Mouse (Mus musculus) kidney, adult 18-20 months (tissue): ENCODE results near the gene Prkce.
"Not testable (repeated sequence)": the region's sequence is repeated elsewhere in the genome, so short reads cannot be mapped to it uniquely, and the experiment has no call there.

Experiments
- DNase-seq: peaks from one replicate; pipeline ENCODE4 v3.0.0; 2021

Gene Prkce

GRCm38 (mm10) chr17:86460645-86461430 lies 293.3 kb downstream of the Prkce start:
- DNase-seq, result no peak

DNA sequence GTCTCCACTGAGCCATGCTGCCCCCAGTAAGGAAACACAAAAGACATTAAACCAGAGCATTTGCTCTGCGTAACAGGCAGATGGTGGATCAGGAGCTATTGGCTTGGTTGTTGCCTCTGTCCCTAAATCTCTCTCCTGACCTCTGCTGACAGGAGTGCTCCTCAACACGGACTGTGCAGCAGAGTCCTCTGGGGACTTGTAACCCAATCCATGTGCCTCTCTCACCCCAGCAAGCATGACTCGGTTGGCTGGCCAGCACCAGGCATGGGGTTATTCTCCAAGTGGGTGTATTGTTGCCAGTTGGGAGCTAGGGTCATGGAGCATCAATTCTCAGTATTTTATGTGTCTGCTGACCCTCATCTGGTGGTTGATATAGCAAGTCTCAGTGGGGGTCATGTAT lies 295.8 kb downstream of the Prkce start:
- DNase-seq, result no peak

DNA sequence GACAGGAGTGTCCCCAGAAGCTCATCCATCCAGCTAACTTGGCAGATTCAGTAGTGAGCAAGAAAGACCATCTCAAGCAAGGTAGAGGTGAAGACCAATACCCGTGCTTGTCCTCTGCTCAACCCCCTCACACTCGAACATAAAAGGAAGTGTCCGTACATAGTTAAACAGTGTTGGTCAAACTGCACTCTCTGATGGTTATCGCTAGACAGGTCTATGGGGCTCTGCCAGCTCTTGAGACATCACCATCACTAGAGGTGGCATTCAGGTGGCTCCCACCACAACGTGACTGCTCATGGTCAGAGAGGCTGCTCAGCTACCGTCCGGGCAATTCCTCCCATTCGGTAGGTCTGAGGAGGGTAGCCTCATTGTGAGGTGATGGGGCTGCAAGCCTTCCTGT lies 296.6 kb downstream of the Prkce start:
- peak; percentile 13 for DNase-seq

GRCm38 (mm10) chr17:86464689-86465363 lies 297.2 kb downstream of the Prkce start:
- DNase-seq, result peak; percentile 44

- peak; percentile 40 for DNase-seq
Observed at GRCm38 (mm10) chr17:86465865-86466264, 298.3 kb downstream of the Prkce start.

- DNase-seq, result no peak
Observed at GRCm38 (mm10) chr17:86466412-86466811, 298.8 kb downstream of the Prkce start.

- DNase-seq, result no peak
Observed at GRCm38 (mm10) chr17:86466871-86467270, 299.3 kb downstream of the Prkce start.

DNA sequence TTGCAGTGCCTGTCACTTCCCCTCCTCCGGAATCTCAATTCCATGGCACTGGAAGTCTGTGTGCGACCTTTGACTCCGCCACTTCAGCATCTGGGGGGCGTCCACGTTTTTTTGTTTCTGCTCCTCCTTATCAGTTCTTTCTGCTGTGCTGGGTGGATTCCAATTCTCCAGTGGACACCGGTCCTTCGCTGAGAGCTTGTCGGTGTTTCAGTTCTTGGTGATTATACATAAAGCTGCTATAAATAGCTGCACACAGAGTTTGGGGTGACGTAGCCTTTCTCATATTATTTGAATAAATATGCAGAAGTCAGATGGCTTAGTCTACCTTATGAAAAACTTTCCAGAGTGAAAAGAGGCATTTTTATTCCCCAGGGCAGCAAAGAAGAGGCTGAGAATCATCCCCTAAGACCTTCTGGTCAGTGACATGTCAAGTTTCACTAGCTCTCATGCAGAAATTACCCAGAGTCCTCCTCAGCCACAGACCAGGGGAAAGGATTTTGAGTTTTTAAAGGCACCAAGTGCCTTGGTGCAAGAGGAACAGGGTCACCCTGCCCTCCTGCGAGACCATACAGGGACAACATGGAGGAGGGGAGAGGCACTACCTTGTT lies 299.8 kb downstream of the Prkce start:
- DNase-seq, result no peak

- no peak for DNase-seq
Observed at GRCm38 (mm10) chr17:86467967-86468366, 300.4 kb downstream of the Prkce start.

- DNase-seq, result no peak
Observed at GRCm38 (mm10) chr17:86470160-86470559, 302.6 kb downstream of the Prkce start.

GRCm38 (mm10) chr17:86471684-86472083 lies 304.1 kb downstream of the Prkce start:
- peak; percentile 82 for DNase-seq

GRCm38 (mm10) chr17:86476674-86477073 lies 309.1 kb downstream of the Prkce start:
- DNase-seq, result no peak

DNA sequence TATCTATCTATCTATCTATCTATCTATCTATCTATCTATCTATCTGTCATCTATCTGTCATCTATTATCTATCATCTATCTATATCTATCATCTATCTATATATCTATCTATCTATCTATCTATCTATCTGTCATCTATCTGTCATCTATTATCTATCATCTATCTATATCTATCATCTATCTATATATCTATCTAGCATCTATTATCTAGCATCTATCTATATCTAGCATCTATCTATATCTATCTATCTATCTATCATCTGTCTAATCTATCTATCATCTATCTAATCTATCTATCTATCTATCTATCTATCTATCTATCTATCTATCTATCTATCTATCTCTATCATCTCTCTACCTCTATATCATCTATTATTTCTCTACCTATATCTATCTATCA lies 309.8 kb downstream of the Prkce start:
- DNase-seq, result not testable (repeated sequence)

DNA sequence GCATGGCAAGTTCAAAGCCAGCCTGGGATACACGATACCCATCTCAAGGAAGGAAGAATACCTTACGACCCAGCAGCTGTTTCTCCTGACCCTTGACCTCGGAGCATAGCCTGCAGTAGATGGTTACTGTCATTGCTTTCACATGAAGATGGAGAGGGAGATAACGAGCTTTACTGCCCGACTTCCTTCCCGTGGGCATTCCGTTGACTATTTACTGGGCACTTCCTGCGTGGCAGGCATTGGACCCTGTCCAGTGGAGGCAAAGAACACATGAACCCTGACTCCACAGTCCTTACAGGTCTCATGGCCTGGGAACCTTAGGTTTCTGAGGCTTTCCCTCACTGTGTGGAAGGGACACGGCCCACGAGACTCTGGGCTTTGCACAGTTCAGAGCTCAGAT lies 311.8 kb downstream of the Prkce start:
- no peak for DNase-seq

- DNase-seq, result no peak
Observed at GRCm38 (mm10) chr17:86482675-86483074, 315.1 kb downstream of the Prkce start.

DNA sequence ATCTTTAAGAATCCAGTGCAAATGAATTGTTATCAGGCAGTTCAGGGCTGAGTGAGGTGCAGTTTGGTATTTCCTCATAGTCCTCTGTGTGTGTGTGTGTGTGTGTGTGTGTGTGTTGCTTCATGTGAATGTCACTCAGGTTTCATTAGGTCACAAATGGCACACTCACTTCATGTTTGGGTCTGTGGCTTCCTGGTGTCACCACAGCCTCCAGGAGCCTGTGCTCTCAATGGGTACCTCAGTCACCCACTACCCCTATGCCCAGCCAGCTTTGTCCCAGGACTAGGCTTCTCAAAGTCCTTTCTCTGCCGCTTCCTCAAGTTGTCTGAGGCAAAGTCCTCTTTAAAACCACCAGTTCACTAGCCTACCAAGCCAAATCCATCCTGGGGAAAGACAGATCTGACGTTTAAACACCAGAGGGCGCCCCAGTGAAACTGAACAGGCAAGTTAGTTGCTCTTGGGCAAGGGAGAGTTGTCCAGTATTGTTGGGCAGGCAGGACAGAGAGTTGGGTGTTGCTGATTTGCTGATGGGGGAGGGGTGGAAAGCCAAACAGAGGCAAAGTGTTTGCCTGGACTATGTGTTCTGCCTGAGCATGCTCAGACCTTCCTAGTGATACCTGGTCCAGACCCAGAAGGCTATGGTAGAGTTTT lies 316.6 kb downstream of the Prkce start:
- DNase-seq, result peak; percentile 84

DNA sequence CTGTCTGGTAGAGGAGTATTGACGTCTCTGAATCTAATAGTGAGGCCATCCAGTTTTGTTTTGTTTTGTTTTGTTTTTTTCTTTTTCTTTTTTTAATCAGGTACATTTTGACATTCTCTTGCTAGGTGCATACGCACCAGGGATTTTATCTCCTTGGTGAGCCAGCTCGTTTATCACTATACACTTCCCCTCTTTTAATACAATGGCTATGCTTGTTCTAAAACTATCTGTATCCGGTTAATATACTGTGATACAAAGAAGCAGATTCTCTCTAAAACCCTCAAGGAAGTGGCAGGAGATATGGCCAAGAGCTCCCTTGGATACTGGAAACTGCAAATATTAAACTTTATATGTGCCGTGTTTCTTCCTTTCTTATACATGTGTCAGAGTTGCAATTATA lies 319.1 kb downstream of the Prkce start:
- DNase-seq, result no peak

DNA sequence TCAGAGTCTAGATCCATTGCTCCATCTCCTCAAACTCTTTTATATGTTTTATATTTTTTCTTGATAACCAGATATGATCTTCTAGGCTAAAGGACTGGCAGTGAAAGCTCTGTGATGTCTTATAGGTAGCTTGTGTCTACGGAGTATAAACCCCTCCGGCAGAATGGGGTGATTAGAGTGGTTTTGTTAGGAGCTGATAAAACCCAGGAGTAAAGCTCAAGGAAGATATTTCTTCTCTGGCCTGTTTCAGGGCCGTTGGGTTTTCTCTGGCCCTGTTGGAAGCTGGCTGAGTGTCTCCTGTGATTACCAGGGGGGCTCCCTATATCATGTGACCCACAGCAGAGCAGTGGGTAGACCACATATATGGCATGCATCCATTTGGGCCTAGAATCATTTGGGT lies 319.9 kb downstream of the Prkce start:
- no peak for DNase-seq

DNA sequence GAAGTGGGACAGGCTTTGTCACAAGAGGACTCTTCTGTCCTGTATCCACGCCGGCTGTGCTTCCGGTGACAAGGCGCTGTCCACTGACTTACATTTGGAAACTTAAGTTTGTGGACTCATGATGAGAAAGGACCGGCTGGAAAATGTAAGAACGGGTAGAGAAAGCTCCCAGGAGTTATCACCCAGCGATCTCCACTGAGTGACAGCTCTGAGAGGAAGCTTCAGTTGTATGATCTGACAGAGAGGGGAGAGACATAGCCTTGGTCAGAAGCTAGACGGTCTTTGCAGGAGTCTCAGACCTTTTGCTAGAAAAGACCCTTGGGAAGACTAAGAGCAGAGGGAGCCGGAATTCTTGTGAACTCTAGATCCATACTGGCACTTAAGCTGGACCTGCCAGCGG lies 322.2 kb downstream of the Prkce start:
- no peak for DNase-seq

DNA sequence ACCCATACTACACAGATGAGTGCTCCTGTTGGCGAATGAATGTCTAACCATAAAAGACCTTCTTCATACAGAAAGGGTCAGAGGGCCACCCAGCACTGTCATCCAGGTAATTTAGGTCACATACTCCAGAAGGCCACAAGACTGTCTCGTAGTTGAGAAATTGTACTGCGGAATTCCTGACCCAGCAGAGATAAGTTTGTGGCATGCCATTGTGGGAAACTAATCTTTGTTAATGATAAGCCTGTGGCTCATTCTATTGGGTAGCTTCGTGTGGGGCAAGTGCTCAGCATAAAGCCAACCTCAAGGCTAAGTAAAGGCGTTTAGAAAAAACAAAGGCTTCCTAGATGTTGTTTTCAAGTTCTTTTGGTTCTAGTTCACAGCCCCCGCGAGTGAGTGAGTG lies 324.8 kb downstream of the Prkce start:
- DNase-seq, result no peak

GRCm38 (mm10) chr17:86493891-86494420 lies 326.4 kb downstream of the Prkce start:
- no peak for DNase-seq

DNA sequence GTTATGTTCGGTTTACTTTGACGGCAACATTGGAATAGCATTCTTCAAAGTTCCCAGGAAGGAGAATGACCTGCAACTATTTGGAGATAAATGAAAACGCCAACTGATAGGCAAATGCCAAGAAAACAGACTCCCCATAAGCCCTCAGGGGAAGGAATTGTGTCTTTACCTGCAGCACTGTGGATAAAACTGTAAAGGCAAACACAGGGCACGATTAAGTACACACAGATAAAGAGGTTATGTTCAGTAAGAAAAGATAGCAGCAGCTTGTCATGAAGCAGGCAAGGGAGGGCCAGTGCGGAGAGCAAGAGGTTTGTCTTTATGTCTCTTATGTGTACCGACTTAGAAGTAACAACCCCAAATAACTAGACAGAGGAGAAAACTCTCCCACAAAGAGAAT lies 326.9 kb downstream of the Prkce start:
- no peak for DNase-seq

DNA sequence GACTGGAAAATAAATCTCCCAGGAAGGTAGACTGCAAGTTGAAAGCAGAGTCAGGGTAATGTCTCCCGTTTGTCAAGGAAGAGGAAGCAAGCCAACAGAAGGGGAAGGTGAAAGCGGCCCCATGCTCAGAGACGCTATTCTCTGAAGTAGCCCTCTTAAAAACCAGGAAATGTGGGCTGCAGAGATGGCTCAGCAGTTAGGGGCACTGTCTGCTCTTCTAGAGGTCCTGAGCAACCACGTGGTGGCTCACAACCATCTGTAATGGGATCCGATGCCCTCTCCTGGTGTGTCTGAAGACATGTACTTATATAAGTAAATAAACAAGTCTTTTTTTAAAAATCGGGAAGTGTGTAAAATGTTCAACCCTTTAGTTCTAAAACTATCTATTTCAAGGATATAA lies 327.3 kb downstream of the Prkce start:
- DNase-seq, result no peak
